Mouse (Mus musculus) induced T-regulatory cell, adult 2 months (primary cell): ENCODE measurements at regions not wholly inside any gene's neighbourhood (a gene's known extent, or its start where the extent isn't known, plus 50 kb on each side); places are given as distances from the start of the nearest gene placed in this dataset.
A peak's percentile ranks its signal among the peaks of the same experiment; 100 is the strongest.

ENCODE experiments used
- DNase-seq: peaks from one replicate; pipeline ENCODE4 v3.0.0-alpha.2; 2012; ENCODE audit warnings: low read depth

- DNase-seq, result no peak
Observed at GRCm38 (mm10) chr3:39925436-39925835, 605.6 kb upstream of the Intu start.

GRCm38 (mm10) chr3:39928421-39928820 is 602.7 kb upstream of the Intu start:
- DNase-seq, result no peak

GRCm38 (mm10) chr3:39933372-39933771 is 597.7 kb upstream of the Intu start:
- DNase-seq, result no peak

GRCm38 (mm10) chr3:39937719-39938278 is 593.3 kb upstream of the Intu start:
- DNase-seq, result no peak

- DNase-seq, result no peak
Observed at GRCm38 (mm10) chr3:39944581-39944980, 586.5 kb upstream of the Intu start.

GRCm38 (mm10) chr3:39952103-39952502 is 579.0 kb upstream of the Intu start:
- no peak for DNase-seq

- no peak for DNase-seq
Observed at GRCm38 (mm10) chr3:39952556-39952955, 578.5 kb upstream of the Intu start.

- no peak for DNase-seq
Observed at GRCm38 (mm10) chr3:39961836-39962640, 569.0 kb upstream of the Intu start.

GRCm38 (mm10) chr3:39965431-39965830 is 565.7 kb upstream of the Intu start:
- no peak for DNase-seq

GRCm38 (mm10) chr3:39966390-39966789 is 564.7 kb upstream of the Intu start:
- no peak for DNase-seq

- no peak for DNase-seq
Observed at GRCm38 (mm10) chr3:39976937-39977336, 554.1 kb upstream of the Intu start.

- peak; percentile 4 for DNase-seq
Observed at GRCm38 (mm10) chr3:39978916-39979679, 552.0 kb upstream of the Intu start.

- no peak for DNase-seq
Observed at GRCm38 (mm10) chr3:39982656-39983055, 548.4 kb upstream of the Intu start.

- DNase-seq, result no peak
Observed at GRCm38 (mm10) chr3:39987710-39988109, 543.4 kb upstream of the Intu start.

- peak; percentile 15 for DNase-seq
Observed at GRCm38 (mm10) chr3:39998628-39999027, 532.5 kb upstream of the Intu start.

GRCm38 (mm10) chr3:39999846-40000245 is 531.2 kb upstream of the Intu start:
- DNase-seq, result no peak

- DNase-seq, result no peak
Observed at GRCm38 (mm10) chr3:40002838-40003237, 528.2 kb upstream of the Intu start.

- DNase-seq, result no peak
Observed at GRCm38 (mm10) chr3:40010051-40010450, 521.0 kb upstream of the Intu start.

GRCm38 (mm10) chr3:40021682-40022081 is 509.4 kb upstream of the Intu start:
- no peak for DNase-seq

- DNase-seq, result no peak
Observed at GRCm38 (mm10) chr3:40027713-40028112, 503.4 kb upstream of the Intu start.

GRCm38 (mm10) chr3:40036177-40036576 is 494.9 kb upstream of the Intu start:
- no peak for DNase-seq

- no peak for DNase-seq
Observed at GRCm38 (mm10) chr3:40049721-40050120, 481.4 kb upstream of the Intu start.

- no peak for DNase-seq
Observed at GRCm38 (mm10) chr3:40058281-40058680, 472.8 kb upstream of the Intu start.
